ENCODE assay signal across 9 mouse cellular contexts in genomic region chr11:16257011-16257410, GRCm38 (mm10). TPM values are rescaled to one million over a fixed set of nuclear protein-coding genes. Genes with fewer than 3 reads are reported as not detected.
DNase-seq lines count a peak whose midpoint lies in the region; ATAC-seq and TF ChIP-seq lines count a peak whose summit lies in the region.
"Had no signal": no experiment of that assay in that cellular context is flagged by ENCODE, and none has a peak within 500 bp of the region (broad histone marks: within the 10 kb centered on the region; RNA-seq: fewer than 3 reads in every experiment).

No protein-coding gene starts in this region.

- H3K27me3 ChIP-seq in heart, embryonic 14.5 days (ENCODE audit: control insufficient read depth, insufficient read depth, low read length) = peaks cover 46% of the 10 kb centered on the region
- peaks cover 46% of the 10 kb centered on the region for H3K27me3 ChIP-seq in E14TG2a.4 (ENCODE audit: insufficient read depth, low read length)
- peaks cover 23% of the 10 kb centered on the region for H3K27me3 ChIP-seq in forebrain, embryonic 11.5 days (ENCODE audit: control insufficient read depth, insufficient read depth, low read length)
- peaks cover 48% of the 10 kb centered on the region for H3K27me3 ChIP-seq in liver, embryonic 12.5 days (replicated peaks)

- ATAC-seq in heart, embryonic 14.5 days (ENCODE audit: insufficient number of reproducible peaks, insufficient read depth, low FRiP score, low read depth) = no peak
- peak; percentile 9 for ATAC-seq in forebrain, embryonic 11.5 days (replicated peaks; ENCODE audit: low FRiP score)
- ATAC-seq in liver, embryonic 12.5 days = no peak

- no peak overlapping the region for H3K9ac ChIP-seq in heart, embryonic 14.5 days (ENCODE audit: low read length)
- peak overlapping the region; percentile 59 for H3K9ac ChIP-seq in forebrain, embryonic 11.5 days (ENCODE audit: low read length)
- H3K9ac ChIP-seq in liver, embryonic 12.5 days = no peak overlapping the region

- H3K36me3 ChIP-seq in heart, embryonic 14.5 days (ENCODE audit: control insufficient read depth, insufficient read depth, low read length) = no peaks in the 10 kb centered on the region
- no peaks in the 10 kb centered on the region for H3K36me3 ChIP-seq in E14TG2a.4 (ENCODE audit: insufficient read depth, low read length)
- no peaks in the 10 kb centered on the region for H3K36me3 ChIP-seq in forebrain, embryonic 11.5 days (ENCODE audit: control insufficient read depth, insufficient read depth, low read length)
- no peaks in the 10 kb centered on the region for H3K36me3 ChIP-seq in liver, embryonic 12.5 days
- H3K36me3 ChIP-seq: G1E had no signal

- H3K9me3 ChIP-seq in heart, embryonic 14.5 days (ENCODE audit: control insufficient read depth, low read length) = no peaks in the 10 kb centered on the region
- H3K9me3 ChIP-seq in E14TG2a.4 (ENCODE audit: low read length) = peaks cover 22% of the 10 kb centered on the region; the same call in 1 of the 2 replicates
- H3K9me3 ChIP-seq in forebrain, embryonic 11.5 days (ENCODE audit: control insufficient read depth, low read length) = no peaks in the 10 kb centered on the region
- no peaks in the 10 kb centered on the region for H3K9me3 ChIP-seq in liver, embryonic 12.5 days (replicated peaks)
- H3K9me3 ChIP-seq: G1E had no signal

- no peak for TF ChIP-seq CTCF in E14TG2a.4 (conservative IDR thresholded peaks at IDR 0.05; ENCODE audit: low read length)

- WGBS in heart, embryonic 14.5 days = 33% methylated on average over 7 of the region's 7 CpGs
- WGBS in forebrain, embryonic 11.5 days = 25% methylated on average over 7 of the region's 7 CpGs
- 29% methylated on average over 7 of the region's 7 CpGs for WGBS in liver, embryonic 12.5 days (ENCODE audit: insufficient replicate concordance)

- peak overlapping the region; percentile 53 to 60 for H3K4me3 ChIP-seq in heart, embryonic 14.5 days (ENCODE audit: control insufficient read depth in 1 of 2, insufficient read depth in 1 of 2, low read depth in 1 of 2, low read length in 2 of 2)
- H3K4me3 ChIP-seq in E14TG2a.4 (replicated peaks; ENCODE audit: low read length) = peak overlapping the region; percentile 81
- H3K4me3 ChIP-seq in forebrain, embryonic 11.5 days (ENCODE audit: low read depth, low read length) = peak overlapping the region; percentile 55
- H3K4me3 ChIP-seq in liver, embryonic 12.5 days = peak overlapping the region; percentile 37; the same call in 1 of the 2 replicates

- no peak for DNase-seq in heart, adult 18-20 months
- DNase-seq in forebrain, embryonic 11.5 days (ENCODE audit: low spot score) = no peak
- DNase-seq in urinary bladder, postnatal 25 days (ENCODE audit: low spot score) = no peak
- DNase-seq in retina, embryonic 14.5 days (ENCODE audit: low spot score) = no peak
- DNase-seq in right cerebral cortex, postnatal 25 days = no peak

- peak overlapping the region; percentile 91 for H3K4me2 ChIP-seq in heart, embryonic 14.5 days (ENCODE audit: low read length)
- peak overlapping the region; percentile 83 for H3K4me2 ChIP-seq in forebrain, embryonic 11.5 days (ENCODE audit: low read depth, low read length, severe bottlenecking)
- peak overlapping the region; percentile 57 for H3K4me2 ChIP-seq in liver, embryonic 12.5 days

- H3K27ac ChIP-seq in heart, embryonic 14.5 days (replicated peaks in 1 of 2; ENCODE audit: control insufficient read depth in 1 of 2, insufficient read depth in 1 of 2, low read depth in 2 of 2, low read length in 2 of 2) = no peak overlapping the region
- H3K27ac ChIP-seq in forebrain, embryonic 11.5 days (ENCODE audit: low read depth, low read length) = no peak overlapping the region
- H3K27ac ChIP-seq in liver, embryonic 12.5 days = no peak overlapping the region

- no peaks in the 10 kb centered on the region; a peak in 1 of 4 replicates for H3K4me1 ChIP-seq in heart, embryonic 14.5 days (ENCODE audit: control insufficient read depth in 2 of 2, insufficient read depth in 2 of 2, low read length in 2 of 2)
- peaks cover 14% of the 10 kb centered on the region; the same call in 1 of the 2 replicates for H3K4me1 ChIP-seq in E14TG2a.4 (replicated peaks; ENCODE audit: low read depth, low read length)
- H3K4me1 ChIP-seq in forebrain, embryonic 11.5 days (replicated peaks; ENCODE audit: control insufficient read depth, insufficient read depth, low read length) = peaks cover 2% of the 10 kb centered on the region; the same call in 1 of the 2 replicates
- H3K4me1 ChIP-seq in liver, embryonic 12.5 days = no peaks in the 10 kb centered on the region; the same call in 1 of the 2 replicates

RNA-seq across cellular contexts. Expression of gene Vstm2a, which starts 0.5 kb away (rescaled TPM):
- 0.28 TPM in 1 of 2 replicates, not detected in the other for polyA plus RNA-seq in heart, embryonic 14.5 days (2014; fragmentation: Nextera tagmentation; extraction: Ambion mirVana)
- total RNA-seq in heart, adult 18-20 months (2021) = under 1 TPM in 1 of 2 experiments, not detected in 1; 0.31 TPM
- polyA plus RNA-seq in forebrain, embryonic 11.5 days (2014; fragmentation: Nextera tagmentation; extraction: Ambion mirVana) = 2.8 and 4.0 TPM in 2 replicates
- 0.07 and 0.16 TPM in 2 replicates for polyA plus RNA-seq in liver, embryonic 12.5 days (2016; fragmentation: Nextera tagmentation; extraction: Ambion mirVana)
- polyA plus RNA-seq: G1E had no signal
